Mouse (Mus musculus) thymus, postnatal 0 days (tissue): Measurements from ENCODE around the gene Tmed10. TPM values are rescaled to one million over a fixed set of nuclear protein-coding genes. Genes with fewer than 3 reads are reported as not detected.

Source experiments
- DNase-seq: peaks from one replicate; pipeline ENCODE4 v3.0.0-alpha.2; 2015; ENCODE audit warnings: low spot score
- polyA plus RNA-seq: library from polyadenylated mRNA; unstranded; fragments of >200 nt; fragmentation: Nextera tagmentation; extraction: Ambion mirVana; gene quantifications from 2 replicates; pipeline ENCODE4 v1.2.1, GENCODE M21; 2015

Tmed10 gene
- polyA plus RNA-seq, 1 experiment from 2014 or later = 242 TPM

DNA sequence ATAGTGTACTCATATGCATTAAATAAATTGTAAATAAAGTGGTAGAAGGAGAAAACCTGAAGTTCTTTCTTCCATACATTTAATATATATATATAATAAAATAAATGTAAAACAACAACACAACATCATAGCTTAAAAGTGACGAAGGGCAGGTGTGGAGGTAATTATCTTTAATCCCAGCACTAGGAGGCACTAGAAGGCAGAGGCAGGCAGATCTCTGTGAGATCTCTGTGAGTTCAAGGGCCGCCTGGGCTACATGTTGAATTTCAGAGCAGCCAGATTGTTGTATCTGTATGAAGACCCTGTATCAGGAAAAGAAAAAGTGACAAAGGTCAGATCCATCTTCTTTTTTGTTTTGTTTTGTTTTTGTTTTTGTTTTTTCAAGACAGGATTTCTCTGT lies 3.6 kb upstream of the Tmed10 start:
- no peak for DNase-seq

- peak; percentile 74 for DNase-seq
These were observed 771 bp downstream of the Tmed10 start for GRCm38 (mm10) chr12:85373591-85374560.

DNA sequence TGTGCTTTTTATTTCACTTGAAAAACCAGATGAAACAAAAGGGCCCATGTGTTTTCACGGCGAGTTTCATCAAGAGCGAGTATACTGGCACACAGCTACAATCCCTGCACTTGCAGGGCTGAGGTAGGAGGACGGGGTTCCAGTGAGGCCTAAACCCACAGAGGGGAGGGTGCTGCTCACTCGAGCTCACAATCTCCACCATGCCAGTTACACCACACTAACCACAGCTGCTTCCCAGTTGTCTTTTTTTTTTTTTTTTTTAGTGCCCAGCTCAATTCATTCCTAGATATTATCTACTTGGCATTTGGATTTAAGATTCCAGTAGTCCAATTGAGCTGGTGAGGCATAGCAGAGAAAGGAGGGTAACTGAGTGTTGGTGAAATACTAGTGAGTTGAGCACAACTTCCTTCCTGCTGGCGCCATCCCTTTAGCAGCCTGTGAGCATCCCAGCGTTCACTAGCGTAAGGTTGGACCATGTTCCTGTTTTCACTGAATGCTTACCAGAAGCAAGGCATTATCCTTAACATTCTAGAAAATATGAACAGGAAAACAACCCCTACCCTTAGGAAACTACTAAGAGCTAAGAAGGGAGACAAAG lies 2.5 kb downstream of the Tmed10 start:
- DNase-seq = no peak

DNA sequence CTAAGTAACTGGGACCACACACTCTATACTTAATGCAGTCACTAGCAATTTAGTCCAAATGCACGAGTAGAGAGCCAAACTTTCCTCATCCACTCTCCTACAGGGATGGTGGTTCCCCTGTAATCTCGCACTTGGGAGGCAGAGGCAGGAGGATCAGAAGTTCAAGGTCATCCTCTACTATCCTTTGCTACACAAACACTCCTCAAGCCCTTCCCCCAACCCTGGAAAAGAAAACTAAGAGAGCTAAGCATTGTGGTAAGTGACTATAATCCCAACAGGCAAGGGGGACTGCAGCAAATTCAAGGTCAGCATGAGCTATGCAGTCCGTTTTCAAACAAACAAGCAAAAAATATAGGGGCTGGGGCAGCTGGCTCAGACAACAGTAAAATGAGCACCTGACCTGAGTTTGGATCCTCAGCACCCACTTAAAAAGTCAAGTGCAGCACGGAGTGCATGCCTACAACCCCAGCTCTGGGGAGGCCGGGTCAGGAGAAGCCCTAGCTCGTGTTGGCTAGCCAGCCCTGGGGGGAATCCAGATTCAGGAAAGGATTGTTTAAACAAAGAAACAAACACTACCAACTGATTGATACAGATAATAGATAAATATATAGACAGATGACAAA lies 6.1 kb downstream of the Tmed10 start:
- no peak for DNase-seq

DNA sequence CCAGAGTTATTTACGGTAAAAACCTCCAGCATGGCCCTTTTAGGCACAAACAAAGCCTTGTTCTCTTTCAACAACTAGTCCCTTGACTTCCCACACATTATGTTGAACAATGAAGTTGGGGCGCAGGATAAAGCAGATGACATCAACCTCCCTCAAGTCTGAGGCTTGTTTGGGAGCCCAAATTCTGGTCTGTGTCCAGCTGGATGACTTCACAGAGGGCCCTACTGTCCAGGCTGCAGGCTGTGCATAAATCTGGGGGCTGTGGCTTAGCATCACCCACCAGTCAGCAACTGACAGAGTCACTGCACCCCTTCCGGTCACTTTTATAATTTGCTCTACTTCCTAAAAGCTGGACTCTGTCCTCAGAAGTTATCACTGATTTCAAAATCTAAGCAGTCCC lies 8.4 kb downstream of the Tmed10 start:
- DNase-seq = no peak

- DNase-seq = no peak
These were observed 12.1 kb downstream of the Tmed10 start for GRCm38 (mm10) chr12:85362510-85362909.

GRCm38 (mm10) chr12:85361580-85361979 lies 13.1 kb downstream of the Tmed10 start:
- DNase-seq = no peak

GRCm38 (mm10) chr12:85361165-85361564 lies 13.5 kb downstream of the Tmed10 start:
- no peak for DNase-seq

DNA sequence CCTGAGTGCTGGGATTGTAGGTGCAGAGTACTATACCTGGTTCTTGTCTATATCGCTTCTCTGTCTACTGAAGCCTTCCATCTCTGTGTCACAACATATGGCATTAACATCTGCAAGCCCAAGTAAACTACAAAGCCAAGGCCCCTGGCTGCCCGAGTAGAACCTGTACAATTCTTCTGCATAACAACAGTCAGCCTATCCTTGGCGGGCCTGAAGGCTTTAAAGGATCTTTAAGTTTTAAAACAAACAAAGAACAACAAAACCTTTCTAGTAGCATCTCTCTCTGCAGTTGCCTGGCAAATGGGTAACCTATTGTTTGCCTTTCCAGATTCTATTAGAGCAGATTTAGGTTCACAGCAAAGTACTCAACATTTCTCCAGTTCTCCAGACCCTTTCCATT lies 20.6 kb downstream of the Tmed10 start:
- DNase-seq = no peak

- DNase-seq = no peak
These were observed 24.0 kb downstream of the Tmed10 start for GRCm38 (mm10) chr12:85350407-85351232.

- no peak for DNase-seq
These were observed 26.3 kb downstream of the Tmed10 start for GRCm38 (mm10) chr12:85348338-85348737.

GRCm38 (mm10) chr12:85347196-85347595 lies 27.5 kb downstream of the Tmed10 start:
- DNase-seq = no peak

DNA sequence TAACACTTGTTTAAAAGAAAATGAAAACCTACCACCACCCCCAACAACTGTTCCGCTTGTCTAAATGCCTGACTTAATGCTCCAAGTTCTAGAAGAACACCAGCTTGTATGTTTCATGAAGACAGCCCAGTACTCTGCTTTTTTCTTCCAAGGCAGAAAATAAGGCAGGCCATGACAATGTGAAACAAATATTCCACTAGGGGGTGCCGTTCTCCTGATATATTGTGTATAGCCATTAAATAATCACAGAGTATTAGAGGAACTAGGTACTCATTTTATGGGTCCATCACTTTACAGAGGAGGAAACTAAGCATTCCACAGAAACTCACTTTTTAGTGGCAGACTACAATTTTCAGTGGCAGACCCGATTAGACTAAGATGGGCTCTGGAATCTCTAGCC lies 28.3 kb downstream of the Tmed10 start:
- peak; percentile 68 for DNase-seq

DNA sequence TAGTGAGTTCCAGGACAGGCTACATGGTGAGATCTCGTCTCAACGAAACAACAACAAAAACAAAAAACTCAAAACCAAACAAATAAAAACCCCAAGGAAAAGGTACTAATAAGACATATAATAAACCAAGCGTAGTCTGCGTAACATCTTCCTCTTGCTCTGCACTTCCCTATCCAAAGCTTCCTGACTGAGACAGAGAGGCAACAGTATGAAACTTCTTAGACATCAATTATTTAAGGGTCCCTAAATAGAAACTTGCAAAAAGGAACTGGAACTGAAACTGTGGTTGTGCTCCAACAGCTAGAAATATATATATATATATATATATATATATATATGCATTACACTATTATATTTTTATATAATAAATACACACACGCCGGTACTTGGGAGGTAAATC lies 29.1 kb downstream of the Tmed10 start:
- DNase-seq = no peak

DNA sequence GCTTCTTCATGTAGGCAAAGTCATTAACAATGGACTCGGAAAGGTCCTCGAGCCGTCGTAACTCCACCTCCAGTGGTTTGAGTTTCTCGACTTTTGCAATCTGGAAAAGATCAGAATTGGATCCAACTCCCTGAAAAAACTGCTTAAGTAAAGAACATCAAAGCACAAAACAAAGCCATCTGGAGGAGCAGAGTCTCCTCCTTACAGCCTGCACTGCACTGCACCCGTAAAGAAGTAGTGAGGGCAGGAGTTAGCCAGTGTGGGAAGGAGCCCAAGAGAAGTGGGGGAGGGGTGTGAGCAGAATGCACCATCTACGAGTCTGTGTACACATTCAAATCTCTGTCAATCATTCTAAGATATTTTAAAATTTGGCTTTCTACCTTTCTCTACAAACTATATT lies 30.4 kb downstream of the Tmed10 start:
- no peak for DNase-seq

DNA sequence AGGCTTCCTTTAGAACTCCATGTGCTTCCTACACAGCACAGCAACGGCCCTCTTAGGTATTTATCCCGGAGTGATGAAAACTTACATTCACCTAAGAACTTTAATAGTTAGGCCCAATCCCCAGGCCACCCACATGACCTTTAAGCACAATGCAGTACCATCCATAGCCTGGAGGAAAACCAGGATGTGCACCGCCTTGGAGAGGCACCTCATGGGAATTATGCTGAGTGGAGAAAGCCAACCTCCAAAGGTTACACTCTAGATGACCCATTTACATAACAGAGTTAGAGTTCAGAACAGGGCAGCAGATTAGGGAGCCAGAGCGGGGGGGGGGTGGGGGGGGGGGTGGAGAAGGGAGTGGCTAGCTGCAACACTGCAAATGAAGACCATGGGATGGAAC lies 32.3 kb downstream of the Tmed10 start:
- DNase-seq = no peak

DNA sequence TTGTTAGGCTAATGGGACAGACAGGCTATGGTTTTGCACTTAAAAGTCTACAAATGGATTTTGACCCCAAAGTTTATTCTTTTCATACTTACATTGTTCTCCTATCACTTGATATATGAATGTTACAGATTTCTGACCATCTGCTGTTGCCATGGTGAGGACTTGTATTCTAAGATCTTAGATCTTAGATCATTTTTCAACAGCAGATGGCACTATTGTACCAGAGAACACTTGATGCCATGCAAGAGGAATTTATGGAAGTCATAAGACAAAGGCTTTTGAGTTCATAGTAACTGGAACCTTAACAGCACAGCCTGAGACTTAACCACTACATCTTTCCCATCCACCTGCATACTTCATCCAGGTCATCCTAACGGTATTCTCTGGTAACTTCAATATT lies 33.5 kb downstream of the Tmed10 start:
- peak; percentile 79 for DNase-seq

- DNase-seq = peak; percentile 17
These were observed 34.7 kb downstream of the Tmed10 start for GRCm38 (mm10) chr12:85339947-85340346.

DNA sequence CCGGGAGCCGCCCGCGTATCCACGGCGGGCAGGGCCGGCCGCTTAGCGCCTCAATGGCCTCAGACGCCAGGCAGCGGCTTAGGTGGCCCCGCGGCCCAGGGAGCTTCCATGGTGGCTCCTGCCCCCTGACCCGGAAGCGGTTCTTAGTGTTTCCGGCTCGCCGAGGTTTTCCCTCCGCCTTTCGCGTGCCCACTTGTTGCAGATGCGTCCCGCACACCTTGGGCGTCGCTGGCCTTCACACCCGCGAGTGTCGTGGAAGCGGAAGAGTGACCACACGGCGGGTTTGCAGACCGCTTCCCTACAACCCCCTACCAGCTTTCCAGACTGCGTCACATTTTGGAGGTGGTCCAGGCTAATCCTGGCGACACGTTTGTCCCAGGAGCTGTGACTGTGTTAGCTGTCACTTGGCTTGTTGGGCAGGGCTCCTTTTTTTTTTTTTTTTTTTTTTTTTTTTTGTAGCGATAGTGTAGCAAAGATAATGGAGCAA lies 35.4 kb downstream of the Tmed10 start, which contains the start of gene Nek9:
Gene Nek9 (minus strand): TSS at position 120 of the 487 bp plus-strand sequence.
- DNase-seq = peak; percentile 95

DNA sequence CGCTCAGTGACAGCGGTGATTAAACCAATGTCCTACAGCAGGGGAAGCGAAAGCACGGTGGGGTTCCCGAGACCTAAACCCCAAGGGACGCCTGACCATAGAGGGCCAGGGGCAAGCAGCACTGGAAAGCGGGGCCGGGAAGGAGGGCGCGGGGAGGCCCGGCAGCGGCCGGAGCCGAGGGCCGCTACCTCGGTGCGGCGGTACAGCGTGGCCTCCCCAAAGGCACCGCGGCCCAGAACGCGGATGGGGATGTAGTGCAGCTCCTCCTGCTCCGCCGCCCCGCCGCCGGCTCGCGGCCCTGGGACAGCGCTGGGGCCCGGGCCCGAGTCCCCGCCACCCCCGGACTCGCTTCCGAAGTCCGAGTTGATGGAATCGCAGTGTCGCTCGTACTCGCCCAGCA lies 35.8 kb downstream of the Tmed10 start:
- no peak for DNase-seq
